Mouse (Mus musculus): ENCODE data around the gene Nr2f2. TPM values are rescaled to one million over a fixed set of nuclear protein-coding genes. Genes with fewer than 3 reads are reported as not detected.

The Nr2f2 gene
- total RNA-seq, 2 experiments from 2014 or later: not detected

- no peak for ATAC-seq (ENCODE audit: poor library complexity, severe bottlenecking)
Measured at GRCm38 (mm10) chr7:70366808-70367095, 217 bp upstream of the Nr2f2 start.

- ATAC-seq (ENCODE audit: poor library complexity, severe bottlenecking): no peak
Measured at GRCm38 (mm10) chr7:70365401-70365811, 1.1 kb downstream of the Nr2f2 start.

- no peak for ATAC-seq (ENCODE audit: poor library complexity, severe bottlenecking)
Measured at GRCm38 (mm10) chr7:70364798-70365197, 1.7 kb downstream of the Nr2f2 start.

GRCm38 (mm10) chr7:70363351-70363750 is 3.2 kb downstream of the Nr2f2 start:
- no peak for ATAC-seq (ENCODE audit: poor library complexity, severe bottlenecking)

GRCm38 (mm10) chr7:70362526-70363170 is 3.9 kb downstream of the Nr2f2 start:
- no peak for ATAC-seq (ENCODE audit: poor library complexity, severe bottlenecking)

- ATAC-seq (ENCODE audit: poor library complexity, severe bottlenecking): no peak
Measured at GRCm38 (mm10) chr7:70361383-70362364, 4.9 kb downstream of the Nr2f2 start.

GRCm38 (mm10) chr7:70360611-70361382 is 5.7 kb downstream of the Nr2f2 start:
- no peak for ATAC-seq (ENCODE audit: poor library complexity, severe bottlenecking)

GRCm38 (mm10) chr7:70359791-70360581 is 6.5 kb downstream of the Nr2f2 start:
- no peak for ATAC-seq (ENCODE audit: poor library complexity, severe bottlenecking)

GRCm38 (mm10) chr7:70358848-70359591 is 7.5 kb downstream of the Nr2f2 start:
- ATAC-seq (ENCODE audit: poor library complexity, severe bottlenecking): no peak

- no peak for ATAC-seq (ENCODE audit: poor library complexity, severe bottlenecking)
Measured at GRCm38 (mm10) chr7:70358020-70358847, 8.3 kb downstream of the Nr2f2 start.

GRCm38 (mm10) chr7:70357516-70358019 is 9.0 kb downstream of the Nr2f2 start:
- ATAC-seq (ENCODE audit: poor library complexity, severe bottlenecking): no peak

- no peak for ATAC-seq (ENCODE audit: poor library complexity, severe bottlenecking)
Measured at GRCm38 (mm10) chr7:70356691-70357515, 9.6 kb downstream of the Nr2f2 start.

- no peak for ATAC-seq (ENCODE audit: poor library complexity, severe bottlenecking)
Measured at GRCm38 (mm10) chr7:70355691-70356568, 10.6 kb downstream of the Nr2f2 start.

GRCm38 (mm10) chr7:70355357-70355620 is 11.2 kb downstream of the Nr2f2 start:
- ATAC-seq (ENCODE audit: poor library complexity, severe bottlenecking): no peak

- ATAC-seq (ENCODE audit: poor library complexity, severe bottlenecking): no peak
Measured at GRCm38 (mm10) chr7:70354606-70355356, 11.8 kb downstream of the Nr2f2 start.

GRCm38 (mm10) chr7:70353151-70353550 is 13.4 kb downstream of the Nr2f2 start:
- ATAC-seq (ENCODE audit: poor library complexity, severe bottlenecking): no peak

All from megakaryocyte, adult 5-6 weeks (primary cell).